Mouse (Mus musculus) ES-Bruce4 (cell line): ENCODE measurements around the gene Ptpn3.

ENCODE experiments used
- CTCF ChIP-seq: IDR thresholded peaks from one replicate; pipeline ENCODE4 v1.8.1; 2011; ENCODE audit warnings: low read depth, low read length
- POLR2A ChIP-seq: IDR thresholded peaks from one replicate; pipeline ENCODE4 v1.8.1; 2011; ENCODE audit warnings: low read length; ENCODE audit not compliant: insufficient read depth

- no peak for TF ChIP-seq CTCF
- no peak for TF ChIP-seq POLR2A
These were observed 62.5 kb downstream of the Ptpn3 start for GRCm38 (mm10) chr4:57239112-57239511.
